Mouse (Mus musculus) lung, postnatal 0 days (tissue): ENCODE results near the gene Ccdc172. TPM values are rescaled to one million over a fixed set of nuclear protein-coding genes. Genes with fewer than 3 reads are reported as not detected.

ENCODE experiments used
- ATAC-seq: fragments of 200-750 bp; cut with Nextera tagmentation; 2 replicates; pipeline ENCODE4 v1.8.0; 2017; ENCODE audit warnings: moderate library complexity
- DNase-seq: peaks from one replicate; pipeline ENCODE4 v3.0.0-alpha.2; 2016; ENCODE audit warnings: low spot score
- H3K27ac ChIP-seq: fragments of 300-500 bp; sonication (generic); 2 replicates; pipeline ENCODE4 v1.5.1; 2014; ENCODE audit warnings: antibody characterized with exemption, mild to moderate bottlenecking, low read length, mixed read lengths
- H3K27me3 ChIP-seq: fragments of 300-500 bp; sonication (generic); replicated peaks from 2 replicates; pipeline ENCODE4 v1.6.1; 2014; ENCODE audit warnings: low read length, mixed read lengths; ENCODE audit not compliant: insufficient read depth
- H3K36me3 ChIP-seq: fragments of 300-500 bp; sonication (generic); 2 replicates; pipeline ENCODE4 v1.6.1; 2014; ENCODE audit warnings: low read length, mixed read lengths; ENCODE audit not compliant: insufficient read depth
- H3K4me1 ChIP-seq: fragments of 300-500 bp; sonication (generic); 2 replicates; pipeline ENCODE4 v1.6.1; 2014; ENCODE audit warnings: antibody characterized with exemption, low read depth, low read length, mixed read lengths; ENCODE audit not compliant: insufficient read depth
- H3K4me2 ChIP-seq: fragments of 300-500 bp; sonication (generic); replicated peaks from 2 replicates; pipeline ENCODE4 v1.6.1; 2014; ENCODE audit warnings: low read depth, mild to moderate bottlenecking, low read length, moderate library complexity, mixed read lengths
- H3K4me3 ChIP-seq: fragments of 300-500 bp; sonication (generic); 2 replicates; pipeline ENCODE4 v1.5.1; 2014; ENCODE audit warnings: low read depth, low read length
- H3K9ac ChIP-seq: fragments of 300-500 bp; sonication (generic); replicated peaks from 2 replicates; pipeline ENCODE4 v1.6.1; 2014; ENCODE audit warnings: low read depth, mild to moderate bottlenecking
- H3K9me3 ChIP-seq: fragments of 300-500 bp; sonication (generic); 2 replicates; pipeline ENCODE4 v1.6.1; 2016; ENCODE audit warnings: low read length, mixed read lengths
- CTCF ChIP-seq: IDR thresholded peaks from 2 replicates; pipeline ENCODE4 v1.5.1; 2016; ENCODE audit warnings: antibody characterized with exemption, mild to moderate bottlenecking
- EP300 ChIP-seq: IDR thresholded peaks from 2 replicates; pipeline ENCODE4 v1.6.1; 2016; ENCODE audit warnings: antibody characterized with exemption, mild to moderate bottlenecking, control low read depth
- WGBS: fragments of 180-500 bp; shearing (Covaris S2); extraction: QIAGEN DNeasy Blood & Tissue Kit; methylation state at CpG from one replicate; pipeline ENCODE4 v1.1.7; 2014; 5-methylcytosine and 5-hydroxymethylcytosine counted together
- polyA plus RNA-seq: library from polyadenylated mRNA; unstranded; fragments of >200 nt; fragmentation: Nextera tagmentation; extraction: Ambion mirVana; gene quantifications from 2 replicates; pipeline ENCODE4 v1.2.1, GENCODE M21; 2015

Gene Ccdc172
- polyA plus RNA-seq, 1 experiment from 2014 or later = not detected

- no peak for DNase-seq
- Histone ChIP-seq H3K27me3 (no peaks in the 10 kb centered on the region), H3K4me2 (no peak overlapping the region), H3K9ac (no peak overlapping the region), H3K9me3 (no peaks in the 10 kb centered on the region), H3K27ac (no peak overlapping the region), H3K4me1 (no peaks in the 10 kb centered on the region), H3K36me3 (no peaks in the 10 kb centered on the region), H3K4me3 (no peak overlapping the region)
- ATAC-seq = no peak
- TF ChIP-seq CTCF = no peak
- no peak for TF ChIP-seq EP300
- 41% methylated on average over 3 of the region's 3 CpGs for WGBS
These were observed 14.7 kb upstream of the Ccdc172 start for GRCm38 (mm10) chr19:58497106-58497505.

GRCm38 (mm10) chr19:58499420-58499966 lies 12.3 kb upstream of the Ccdc172 start:
- ATAC-seq (peak; percentile 70), DNase-seq (peak; percentile 57)
- Histone ChIP-seq H3K36me3 (no peaks in the 10 kb centered on the region), H3K9me3 (no peaks in the 10 kb centered on the region), H3K27ac (no peak overlapping the region), H3K4me1 (no peaks in the 10 kb centered on the region), H3K4me2 (no peak overlapping the region), H3K4me3 (no peak overlapping the region), H3K9ac (no peak overlapping the region), H3K27me3 (no peaks in the 10 kb centered on the region)
- TF ChIP-seq EP300 (peak; percentile 53; the same call in 1 of the 2 replicates), CTCF (no peak)
- 45% methylated on average over 3 of the region's 3 CpGs for WGBS

DNA sequence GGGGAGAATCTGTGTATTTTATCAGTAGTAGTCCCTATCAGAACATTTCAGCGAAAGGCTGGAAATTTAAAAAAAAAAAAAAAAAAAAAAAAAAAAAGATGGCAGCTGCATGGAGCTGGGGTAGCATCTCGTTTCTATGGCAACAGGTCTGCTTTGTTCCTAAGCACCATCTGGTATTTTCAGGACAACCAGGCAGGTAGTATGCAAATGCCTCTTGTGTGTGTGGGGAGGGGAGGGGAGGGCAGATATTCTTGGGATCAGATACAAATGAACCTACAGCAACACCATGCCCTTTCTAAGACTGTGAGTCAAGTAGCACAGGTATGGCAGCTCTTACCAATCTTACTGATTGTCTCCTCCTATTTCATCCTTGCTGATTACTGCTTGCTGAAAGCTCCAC lies 11.7 kb upstream of the Ccdc172 start:
- Histone ChIP-seq H3K9ac (no peak overlapping the region), H3K27me3 (no peaks in the 10 kb centered on the region), H3K4me1 (no peaks in the 10 kb centered on the region), H3K4me3 (no peak overlapping the region), H3K4me2 (no peak overlapping the region), H3K27ac (no peak overlapping the region), H3K9me3 (no peaks in the 10 kb centered on the region), H3K36me3 (no peaks in the 10 kb centered on the region)
- ATAC-seq (no peak), DNase-seq (no peak)
- 94% methylated on average over 2 of the region's 2 CpGs for WGBS
- TF ChIP-seq EP300 (no peak), CTCF (no peak)

GRCm38 (mm10) chr19:58521696-58522095 lies 9.9 kb downstream of the Ccdc172 start:
- H3K27me3 ChIP-seq = no peaks in the 10 kb centered on the region
- H3K36me3 ChIP-seq = no peaks in the 10 kb centered on the region
- 97% methylated on average over 1 of the region's 1 CpGs for WGBS
- H3K9me3 ChIP-seq = no peaks in the 10 kb centered on the region
- H3K4me2 ChIP-seq = no peak overlapping the region
- ATAC-seq = no peak
- H3K9ac ChIP-seq = no peak overlapping the region
- no peak overlapping the region for H3K27ac ChIP-seq
- TF ChIP-seq CTCF (no peak), EP300 (no peak)
- DNase-seq = no peak
- no peaks in the 10 kb centered on the region for H3K4me1 ChIP-seq
- no peak overlapping the region for H3K4me3 ChIP-seq

GRCm38 (mm10) chr19:58523736-58524394 lies 12.1 kb downstream of the Ccdc172 start:
- TF ChIP-seq EP300 = no peak
- TF ChIP-seq CTCF = no peak
- H3K27ac ChIP-seq = no peak overlapping the region

DNA sequence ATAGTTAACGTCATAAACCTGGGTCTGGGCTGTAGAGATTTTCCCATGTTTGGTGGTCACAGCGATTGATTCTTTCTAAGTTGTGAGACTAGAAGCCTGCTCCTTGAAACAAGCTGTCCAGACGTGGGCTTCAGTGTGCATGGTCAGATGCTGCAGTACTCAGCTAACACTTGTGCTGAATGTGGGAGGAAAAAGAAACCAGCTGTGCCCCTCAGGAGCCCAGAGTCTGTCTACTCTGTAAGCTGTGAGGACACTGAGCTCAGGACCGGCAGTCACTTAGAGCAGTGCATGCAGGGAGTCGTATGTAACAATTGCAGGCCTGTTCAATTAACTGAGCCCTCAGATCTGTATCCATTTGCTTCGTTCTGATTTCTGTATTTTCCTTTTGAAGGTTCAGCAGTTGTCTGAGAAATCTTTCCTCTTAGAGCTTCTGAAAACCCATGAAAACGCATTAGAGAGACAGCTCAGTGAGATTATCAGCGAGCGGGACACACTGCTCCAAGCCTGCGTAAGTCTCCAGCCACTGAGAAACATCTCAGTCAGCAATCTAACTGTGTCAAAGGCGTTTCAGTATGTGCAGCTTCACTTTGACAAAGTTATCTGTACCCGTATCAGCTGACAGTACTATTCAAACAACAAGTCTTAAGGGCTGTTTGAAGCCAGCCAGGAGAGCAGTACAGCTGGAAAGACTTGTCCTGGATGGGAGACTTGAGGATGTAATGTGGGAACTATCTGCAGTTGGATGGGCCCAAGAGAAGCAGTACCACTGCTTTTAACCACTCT lies 13.9 kb downstream of the Ccdc172 start:
- Histone ChIP-seq H3K4me2 (no peak overlapping the region), H3K4me1 (no peaks in the 10 kb centered on the region)
- peak; percentile 88 for ATAC-seq

More at GRCm38 (mm10) chr19:58523736-58524394, 12.1 kb downstream of the Ccdc172 start:
- Histone ChIP-seq H3K9me3 (no peaks in the 10 kb centered on the region), H3K4me1 (no peaks in the 10 kb centered on the region), H3K9ac (no peak overlapping the region), H3K4me2 (no peak overlapping the region), H3K36me3 (no peaks in the 10 kb centered on the region), H3K27me3 (no peaks in the 10 kb centered on the region), H3K4me3 (no peak overlapping the region)
- WGBS = 36% methylated on average over 12 of the region's 12 CpGs
- DNase-seq (peak; percentile 24), ATAC-seq (peak; percentile 62)

More for the DNA sequence above, 13.9 kb downstream of the Ccdc172 start:
- Histone ChIP-seq H3K9ac (no peak overlapping the region), H3K27ac (no peak overlapping the region), H3K4me3 (no peak overlapping the region), H3K27me3 (no peaks in the 10 kb centered on the region), H3K9me3 (no peaks in the 10 kb centered on the region), H3K36me3 (no peaks in the 10 kb centered on the region)
- TF ChIP-seq CTCF (no peak), EP300 (no peak)
- WGBS = 26% methylated on average over 12 of the region's 12 CpGs
- DNase-seq = peak; percentile 73
